Mouse (Mus musculus) CH12.LX (cell line): Measurements from ENCODE around the gene Cd320.

Experiments used
- CTCF ChIP-seq, 2 experiments: IDR thresholded peaks in 1 of 2; conservative IDR thresholded peaks in 1 of 2; 2 replicates each; pipeline ENCODE4 v1.5.1; 2011 to 2012; ENCODE audit warnings: low read depth in 2 of 2, low read length in 2 of 2, improper control_type of control experiment in 1 of 2, inconsistent platforms in 1 of 2, mild to moderate bottlenecking in 1 of 2, moderate library complexity in 1 of 2
- ELF1 ChIP-seq: IDR thresholded peaks from 2 replicates; pipeline ENCODE4 v1.6.1; 2014; ENCODE audit warnings: low read depth, mild to moderate bottlenecking, inconsistent platforms, low read length, improper control_type of control experiment
- EP300 ChIP-seq: IDR thresholded peaks from 2 replicates; pipeline ENCODE4 v1.6.1; 2011; ENCODE audit warnings: low read length, improper control_type of control experiment
- MAFK ChIP-seq: IDR thresholded peaks from 2 replicates; pipeline ENCODE4 v1.6.1; 2011; ENCODE audit warnings: low read length, improper control_type of control experiment; ENCODE audit not compliant: insufficient replicate concordance
- MAX ChIP-seq: IDR thresholded peaks from 2 replicates; pipeline ENCODE4 v1.6.1; 2011; ENCODE audit warnings: low read length, improper control_type of control experiment
- MAZ ChIP-seq: IDR thresholded peaks from 2 replicates; pipeline ENCODE4 v1.6.1; 2012; ENCODE audit warnings: low read depth, mild to moderate bottlenecking, inconsistent platforms, low read length, improper control_type of control experiment, moderate library complexity
- POLR2A ChIP-seq: IDR thresholded peaks from 2 replicates; pipeline ENCODE4 v1.6.1; 2011; ENCODE audit warnings: low read depth, mild to moderate bottlenecking, improper control_type of control experiment, low read length
- USF1 ChIP-seq: IDR thresholded peaks from 2 replicates; pipeline ENCODE4 v1.6.1; 2014; ENCODE audit warnings: low read depth, mild to moderate bottlenecking, inconsistent platforms, low read length, improper control_type of control experiment
- ZKSCAN1 ChIP-seq: IDR thresholded peaks from 2 replicates; pipeline ENCODE4 v1.6.1; 2012; ENCODE audit warnings: low read depth, inconsistent platforms, low read length, improper control_type of control experiment, borderline replicate concordance

GRCm38 (mm10) chr17:33811142-33811516 is 31.8 kb upstream of the Cd320 start:
- TF ChIP-seq POLR2A (no peak), CTCF (conservative IDR thresholded peaks at IDR 0.05 in 1 of 2, IDR thresholded peaks at IDR 0.05 in 1 of 2; ENCODE audit: low read depth in 2 of 2, low read length in 2 of 2) (no peak), ELF1 (no peak), MAFK (no peak), EP300 (no peak), MAZ (no peak), MAX (no peak), USF1 (no peak), ZKSCAN1 (no peak)
